Mouse (Mus musculus) embryonic facial prominence, embryonic 12.5 days (tissue): ENCODE data around the gene Pik3ca. TPM values are rescaled to one million over a fixed set of nuclear protein-coding genes. Genes with fewer than 3 reads are reported as not detected.

Experiments
- ATAC-seq: fragments of 200-750 bp; cut with Nextera tagmentation; 2 replicates; pipeline ENCODE4 v1.8.0; 2017; ENCODE audit not compliant: insufficient number of reproducible peaks, insufficient read depth, low FRiP score, low TSS enrichment
- H3K27ac ChIP-seq: fragments of 300-500 bp; sonication (generic); 2 replicates; pipeline ENCODE4 v1.5.1; 2016; ENCODE audit warnings: mild to moderate bottlenecking
- H3K27me3 ChIP-seq: fragments of 300-500 bp; sonication (generic); 2 replicates; pipeline ENCODE4 v1.6.1; 2016; ENCODE audit warnings: mild to moderate bottlenecking, moderate library complexity
- H3K36me3 ChIP-seq: fragments of 300-500 bp; sonication (generic); 2 replicates; pipeline ENCODE4 v1.6.1; 2016; ENCODE audit warnings: mild to moderate bottlenecking
- H3K4me1 ChIP-seq: fragments of 300-500 bp; sonication (generic); 2 replicates; pipeline ENCODE4 v1.6.1; 2016
- H3K4me2 ChIP-seq: fragments of 300-500 bp; sonication (generic); replicated peaks from 2 replicates; pipeline ENCODE4 v1.6.1; 2016; ENCODE audit warnings: mild to moderate bottlenecking, moderate library complexity
- H3K4me3 ChIP-seq: fragments of 300-500 bp; sonication (generic); 2 replicates; pipeline ENCODE4 v1.5.1; 2016; ENCODE audit warnings: mild to moderate bottlenecking
- H3K9ac ChIP-seq: fragments of 300-500 bp; sonication (generic); 2 replicates; pipeline ENCODE4 v1.6.1; 2016; ENCODE audit warnings: mild to moderate bottlenecking, moderate library complexity
- H3K9me3 ChIP-seq: fragments of 300-500 bp; sonication (generic); 2 replicates; pipeline ENCODE4 v1.6.1; 2016; ENCODE audit warnings: mild to moderate bottlenecking, moderate library complexity
- WGBS: fragments of 180-500 bp; shearing (Covaris S2); methylation state at CpG from one replicate; pipeline ENCODE4 v1.1.7; 2016; 5-methylcytosine and 5-hydroxymethylcytosine counted together
- polyA plus RNA-seq: library from polyadenylated mRNA; unstranded; fragments of >200 nt; fragmentation: Nextera tagmentation; extraction: Ambion mirVana; gene quantifications from 2 replicates; pipeline ENCODE4 v1.2.1, GENCODE M21; 2016

Pik3ca gene
- polyA plus RNA-seq, 1 experiment from 2014 or later = 12.2 TPM

- H3K36me3 ChIP-seq = peaks cover 65% of the 10 kb centered on the region
These were observed 62.3 kb downstream of the Pik3ca start for GRCm38 (mm10) chr3:32459777-32460176.

GRCm38 (mm10) chr3:32467321-32467720, 69.8 kb downstream of the Pik3ca start:
- Histone ChIP-seq H3K4me3 (no peak overlapping the region), H3K27ac (no peak overlapping the region), H3K9ac (no peak overlapping the region), H3K36me3 (peaks cover 11% of the 10 kb centered on the region), H3K4me1 (0 out of 2 replicates have a peak, but pooled peaks cover under 1% of the 10 kb centered on the region), H3K9me3 (no peaks in the 10 kb centered on the region), H3K4me2 (no peak overlapping the region), H3K27me3 (no peaks in the 10 kb centered on the region)
- no peak for ATAC-seq
- 91% methylated on average over 4 of the region's 4 CpGs for WGBS

More at GRCm38 (mm10) chr3:32459777-32460176, 62.3 kb downstream of the Pik3ca start:
- H3K4me3 ChIP-seq = no peak overlapping the region
- H3K4me1 ChIP-seq = no peaks in the 10 kb centered on the region
- H3K4me2 ChIP-seq = no peak overlapping the region
- H3K27me3 ChIP-seq = no peaks in the 10 kb centered on the region
- no peak overlapping the region for H3K9ac ChIP-seq
- ATAC-seq = no peak
- WGBS = 67% methylated on average over 4 of the region's 4 CpGs
- H3K9me3 ChIP-seq = no peaks in the 10 kb centered on the region
- no peak overlapping the region for H3K27ac ChIP-seq

- Histone ChIP-seq H3K9me3 (no peaks in the 10 kb centered on the region), H3K4me3 (no peak overlapping the region), H3K36me3 (peaks cover under 1% of the 10 kb centered on the region), H3K27ac (no peak overlapping the region), H3K4me2 (no peak overlapping the region), H3K27me3 (no peaks in the 10 kb centered on the region), H3K9ac (no peak overlapping the region), H3K4me1 (peaks cover 3% of the 10 kb centered on the region; the same call in 1 of the 2 replicates)
- WGBS = 65% methylated on average over 4 of the region's 4 CpGs
- ATAC-seq = no peak
These were observed 70.9 kb downstream of the Pik3ca start for GRCm38 (mm10) chr3:32468411-32468810.

GRCm38 (mm10) chr3:32470449-32470848, 73.0 kb downstream of the Pik3ca start:
- no peak overlapping the region for H3K4me3 ChIP-seq
- no peak overlapping the region for H3K4me2 ChIP-seq
- ATAC-seq = no peak
- H3K36me3 ChIP-seq = no peaks in the 10 kb centered on the region
- no peak overlapping the region for H3K27ac ChIP-seq
- 75% methylated on average over 7 of the region's 7 CpGs for WGBS
- H3K4me1 ChIP-seq = peaks cover 3% of the 10 kb centered on the region; the same call in 1 of the 2 replicates
- H3K27me3 ChIP-seq = no peaks in the 10 kb centered on the region
- no peaks in the 10 kb centered on the region for H3K9me3 ChIP-seq
- no peak overlapping the region for H3K9ac ChIP-seq

GRCm38 (mm10) chr3:32471098-32471497, 73.6 kb downstream of the Pik3ca start:
- Histone ChIP-seq H3K4me1 (peaks cover 3% of the 10 kb centered on the region; the same call in 1 of the 2 replicates), H3K9me3 (no peaks in the 10 kb centered on the region), H3K27me3 (no peaks in the 10 kb centered on the region), H3K4me2 (no peak overlapping the region), H3K9ac (no peak overlapping the region), H3K36me3 (no peaks in the 10 kb centered on the region), H3K27ac (no peak overlapping the region), H3K4me3 (no peak overlapping the region)
- no peak for ATAC-seq
- 81% methylated on average over 6 of the region's 6 CpGs for WGBS

- Histone ChIP-seq H3K9ac (no peak overlapping the region), H3K4me2 (no peak overlapping the region), H3K4me1 (peaks cover 3% of the 10 kb centered on the region; the same call in 1 of the 2 replicates), H3K4me3 (no peak overlapping the region), H3K27me3 (no peaks in the 10 kb centered on the region), H3K9me3 (no peaks in the 10 kb centered on the region), H3K36me3 (no peaks in the 10 kb centered on the region), H3K27ac (no peak overlapping the region)
- 63% methylated on average over 14 of the region's 14 CpGs for WGBS
- no peak for ATAC-seq
These were observed 74.9 kb downstream of the Pik3ca start for GRCm38 (mm10) chr3:32472191-32472900.

GRCm38 (mm10) chr3:32473184-32473583, 75.7 kb downstream of the Pik3ca start:
- H3K27ac ChIP-seq = no peak overlapping the region
- no peak for ATAC-seq
- WGBS = 88% methylated on average over 10 of the region's 10 CpGs

GRCm38 (mm10) chr3:32479961-32480360, 82.5 kb downstream of the Pik3ca start:
- WGBS = 86% methylated on average over 7 of the region's 7 CpGs

More at GRCm38 (mm10) chr3:32473184-32473583, 75.7 kb downstream of the Pik3ca start:
- Histone ChIP-seq H3K27me3 (no peaks in the 10 kb centered on the region), H3K36me3 (no peaks in the 10 kb centered on the region), H3K4me2 (no peak overlapping the region), H3K9ac (no peak overlapping the region), H3K4me1 (peaks cover 3% of the 10 kb centered on the region; the same call in 1 of the 2 replicates), H3K4me3 (no peak overlapping the region), H3K9me3 (no peaks in the 10 kb centered on the region)

GRCm38 (mm10) chr3:32483035-32483434, 85.6 kb downstream of the Pik3ca start:
- WGBS = 83% methylated on average over 3 of the region's 3 CpGs
- Histone ChIP-seq H3K9ac (no peak overlapping the region), H3K4me1 (no peaks in the 10 kb centered on the region), H3K9me3 (no peaks in the 10 kb centered on the region), H3K36me3 (no peaks in the 10 kb centered on the region), H3K27me3 (no peaks in the 10 kb centered on the region), H3K4me2 (no peak overlapping the region), H3K4me3 (no peak overlapping the region), H3K27ac (no peak overlapping the region)
- ATAC-seq = no peak

More at GRCm38 (mm10) chr3:32479961-32480360, 82.5 kb downstream of the Pik3ca start:
- Histone ChIP-seq H3K9ac (no peak overlapping the region), H3K4me1 (no peaks in the 10 kb centered on the region), H3K4me2 (no peak overlapping the region), H3K36me3 (no peaks in the 10 kb centered on the region), H3K9me3 (no peaks in the 10 kb centered on the region), H3K4me3 (no peak overlapping the region), H3K27ac (no peak overlapping the region), H3K27me3 (no peaks in the 10 kb centered on the region)
- ATAC-seq = no peak

- Histone ChIP-seq H3K36me3 (no peaks in the 10 kb centered on the region), H3K27me3 (peaks cover 3% of the 10 kb centered on the region; the same call in 1 of the 2 replicates), H3K9ac (no peak overlapping the region), H3K9me3 (no peaks in the 10 kb centered on the region), H3K4me1 (no peaks in the 10 kb centered on the region), H3K4me2 (no peak overlapping the region), H3K27ac (no peak overlapping the region), H3K4me3 (no peak overlapping the region)
- 74% methylated on average over 4 of the region's 4 CpGs for WGBS
- ATAC-seq = no peak
These were observed 89.1 kb downstream of the Pik3ca start for GRCm38 (mm10) chr3:32486543-32486942.

GRCm38 (mm10) chr3:32488172-32488571, 90.7 kb downstream of the Pik3ca start:
- 81% methylated on average over 6 of the region's 6 CpGs for WGBS
- no peak overlapping the region for H3K27ac ChIP-seq
- H3K4me3 ChIP-seq = no peak overlapping the region
- no peak for ATAC-seq
- no peak overlapping the region for H3K4me2 ChIP-seq
- no peak overlapping the region for H3K9ac ChIP-seq
- H3K4me1 ChIP-seq = no peaks in the 10 kb centered on the region
- peaks cover 3% of the 10 kb centered on the region; the same call in 1 of the 2 replicates for H3K27me3 ChIP-seq
- H3K9me3 ChIP-seq = no peaks in the 10 kb centered on the region
- no peaks in the 10 kb centered on the region for H3K36me3 ChIP-seq
